Mouse (Mus musculus): ENCODE data around the gene Bicral.
"Not testable (repeated sequence)": the region's sequence is repeated elsewhere in the genome, so short reads cannot be mapped to it uniquely, and the experiment has no call there.

Gene Bicral

DNA sequence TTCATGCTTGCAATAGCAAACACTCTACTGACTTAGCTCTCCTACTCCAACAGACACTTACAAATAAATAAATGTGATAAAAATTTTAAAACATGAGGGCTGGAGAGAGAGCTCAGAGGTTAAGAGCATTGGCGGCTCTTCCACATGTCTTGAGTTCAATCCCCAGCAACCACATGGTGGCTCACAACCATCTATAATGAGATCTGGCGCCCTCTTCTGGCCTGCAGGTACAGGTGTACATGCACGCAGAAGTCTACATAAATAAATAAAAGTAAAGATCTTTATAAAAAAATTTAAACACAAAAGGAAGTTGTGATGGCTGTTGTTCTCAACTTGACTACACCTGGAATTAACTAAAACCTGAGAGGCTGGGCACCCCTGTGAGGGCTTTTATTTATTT, 17.3 kb upstream of the Bicral start:
- no peak for DNase-seq (ENCODE audit: low spot score)

DNA sequence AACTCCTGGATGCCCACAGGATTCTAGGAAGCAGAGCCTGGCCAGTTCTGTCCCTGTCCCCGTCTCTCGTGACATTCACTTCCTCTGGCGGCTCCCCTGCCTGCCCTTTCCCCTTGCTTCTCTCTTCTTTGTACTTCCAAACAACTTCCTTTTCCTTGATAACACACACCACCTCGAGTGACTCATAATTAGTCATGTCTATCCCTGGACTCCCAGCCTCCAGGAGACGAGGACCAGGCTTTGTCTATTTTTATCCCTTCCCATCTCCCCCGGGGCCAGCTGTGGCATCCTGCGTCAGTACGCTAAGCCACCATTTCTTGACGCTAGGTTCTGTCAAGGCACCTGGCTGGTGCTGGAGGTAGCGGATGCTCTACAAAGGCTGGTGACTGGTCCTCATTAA, 15.9 kb upstream of the Bicral start:
- DNase-seq (ENCODE audit: low spot score), result no peak

DNA sequence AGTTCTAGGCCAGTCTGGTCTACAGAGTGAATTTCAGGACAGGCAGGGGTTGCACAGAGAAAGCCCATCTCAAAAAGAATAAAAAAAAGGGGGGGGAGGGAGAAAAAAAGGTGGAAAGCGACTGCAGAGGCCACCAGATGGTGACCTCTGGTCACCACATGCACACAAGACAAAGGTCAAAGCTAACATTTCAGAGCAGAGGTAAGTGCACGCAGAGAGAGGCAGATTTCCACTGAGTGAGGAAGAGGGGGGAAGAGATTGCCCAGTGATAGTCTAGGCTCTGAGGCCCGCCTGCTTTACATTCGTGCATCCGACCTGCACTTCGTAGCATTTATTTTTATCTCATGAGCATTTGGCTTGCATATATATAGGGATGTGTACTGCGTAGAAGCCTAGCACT, 14.5 kb upstream of the Bicral start:
- DNase-seq (ENCODE audit: low spot score), result no peak

DNA sequence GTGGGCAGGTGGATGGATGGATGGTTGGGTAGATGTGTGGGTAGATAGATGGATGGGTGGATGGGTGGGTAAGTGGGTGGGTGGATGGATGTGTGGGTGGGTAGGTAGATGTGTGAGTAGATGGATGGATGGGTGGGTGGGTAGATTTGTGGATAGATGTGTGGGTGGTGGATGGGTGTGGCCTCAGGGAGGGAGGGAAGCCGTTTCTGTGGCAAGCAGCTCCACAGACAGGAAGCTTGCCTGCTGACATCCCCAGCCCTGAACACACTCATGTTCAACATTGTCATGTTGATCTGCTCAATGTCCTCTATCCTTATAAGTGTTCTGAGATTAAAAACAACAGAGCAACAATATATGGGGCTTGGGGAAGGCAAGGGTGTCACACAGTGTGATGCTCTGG, 12.6 kb upstream of the Bicral start:
- no peak for DNase-seq (ENCODE audit: low spot score)

DNA sequence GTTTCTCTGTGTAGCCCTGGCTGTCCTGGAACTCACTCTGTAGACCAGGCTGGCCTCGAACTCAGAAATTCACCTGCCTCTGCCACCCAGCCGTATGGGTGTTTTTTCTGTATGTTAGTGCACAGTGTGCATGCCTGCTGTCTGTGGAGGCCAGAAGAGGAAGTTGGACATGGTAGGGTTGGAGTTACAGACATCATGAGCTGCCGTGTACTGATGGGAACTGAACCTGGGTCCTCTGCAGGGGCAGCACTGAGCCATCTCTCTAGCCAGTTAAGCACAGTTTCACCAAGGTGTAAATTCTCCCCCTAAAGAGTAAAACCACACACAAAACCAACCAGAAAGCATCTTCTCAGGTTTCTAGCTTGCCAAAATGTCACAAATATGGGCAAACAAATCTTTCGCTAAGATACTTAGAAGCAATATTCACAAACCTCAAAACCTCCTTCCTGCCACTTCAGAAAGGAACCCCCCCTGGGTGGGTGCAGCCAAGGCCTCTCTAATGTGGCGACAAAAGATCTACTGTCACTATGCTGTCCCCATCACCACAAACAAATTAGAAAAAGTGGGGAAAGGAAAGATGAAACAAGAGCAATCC, 12.0 kb upstream of the Bicral start:
- no peak for DNase-seq (ENCODE audit: low spot score)

DNA sequence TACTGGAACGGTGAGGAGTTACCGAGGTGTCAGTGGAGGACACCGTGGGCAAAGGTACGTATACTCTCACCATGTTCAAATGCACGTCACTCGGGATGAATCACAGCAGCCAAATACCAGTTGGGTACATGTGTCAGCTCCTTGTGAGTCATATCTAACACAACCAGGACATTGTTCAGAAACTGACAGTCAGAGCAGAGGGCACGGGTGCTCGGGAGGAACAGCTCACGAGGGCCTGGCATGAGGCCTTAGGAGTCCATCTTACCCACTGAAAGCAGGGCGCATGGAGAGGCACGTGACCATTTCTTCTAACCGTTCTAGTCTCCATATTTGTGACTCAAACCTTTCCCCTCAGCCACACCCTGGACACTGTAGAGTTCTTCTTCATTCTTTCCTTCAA, 8.6 kb upstream of the Bicral start:
- no peak for DNase-seq (ENCODE audit: low spot score)

DNA sequence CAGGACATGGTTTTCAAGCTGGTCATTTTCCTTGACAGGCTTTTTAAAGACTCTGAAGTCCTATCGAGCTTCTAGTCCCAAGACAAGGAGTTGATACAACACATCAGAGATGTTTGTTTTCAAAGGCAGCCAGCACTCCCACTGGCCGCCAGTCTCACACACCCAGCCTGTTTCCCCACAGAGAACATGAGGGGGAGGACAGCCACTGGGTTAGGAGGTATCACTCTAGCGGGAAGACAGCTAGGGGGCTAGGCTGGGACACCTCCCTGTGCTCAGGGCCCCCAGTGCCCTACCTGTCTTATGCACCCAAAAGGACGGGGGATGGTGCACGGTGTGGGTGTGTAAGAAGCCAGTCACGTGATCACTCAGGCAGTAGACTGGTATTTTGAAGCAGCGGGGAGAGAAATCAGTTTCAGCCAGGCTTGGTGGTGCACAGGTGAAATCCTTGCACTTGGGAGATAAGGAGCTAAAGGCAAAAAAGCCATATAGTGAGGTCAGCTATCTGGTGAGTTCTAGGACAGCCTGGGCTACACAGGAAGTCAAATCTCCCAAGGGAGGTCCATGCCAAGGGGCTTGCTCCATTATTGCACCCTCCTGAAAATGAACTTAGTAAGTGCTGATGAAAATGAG, 6.4 kb upstream of the Bicral start:
- DNase-seq (ENCODE audit: low spot score), result no peak

DNA sequence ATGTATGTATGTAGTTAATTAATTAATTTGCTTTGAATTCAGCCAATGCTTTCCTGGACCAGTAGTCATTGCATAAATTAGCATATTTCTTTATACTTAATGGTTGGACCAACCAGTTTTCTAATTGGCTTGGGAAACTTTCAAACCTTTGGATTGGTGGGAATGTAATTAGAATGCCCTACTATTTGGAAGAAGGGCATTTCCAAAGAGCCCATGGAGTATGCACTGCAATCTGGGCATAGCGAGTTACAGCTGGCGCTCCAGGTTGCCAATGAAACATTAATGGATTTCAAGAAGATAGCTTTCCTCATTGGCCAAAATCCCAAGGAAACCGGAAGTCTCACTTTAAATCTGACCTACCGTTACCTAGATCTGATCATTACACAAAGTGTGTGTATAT, 1.8 kb upstream of the Bicral start:
- DNase-seq (ENCODE audit: low spot score), result no peak

DNA sequence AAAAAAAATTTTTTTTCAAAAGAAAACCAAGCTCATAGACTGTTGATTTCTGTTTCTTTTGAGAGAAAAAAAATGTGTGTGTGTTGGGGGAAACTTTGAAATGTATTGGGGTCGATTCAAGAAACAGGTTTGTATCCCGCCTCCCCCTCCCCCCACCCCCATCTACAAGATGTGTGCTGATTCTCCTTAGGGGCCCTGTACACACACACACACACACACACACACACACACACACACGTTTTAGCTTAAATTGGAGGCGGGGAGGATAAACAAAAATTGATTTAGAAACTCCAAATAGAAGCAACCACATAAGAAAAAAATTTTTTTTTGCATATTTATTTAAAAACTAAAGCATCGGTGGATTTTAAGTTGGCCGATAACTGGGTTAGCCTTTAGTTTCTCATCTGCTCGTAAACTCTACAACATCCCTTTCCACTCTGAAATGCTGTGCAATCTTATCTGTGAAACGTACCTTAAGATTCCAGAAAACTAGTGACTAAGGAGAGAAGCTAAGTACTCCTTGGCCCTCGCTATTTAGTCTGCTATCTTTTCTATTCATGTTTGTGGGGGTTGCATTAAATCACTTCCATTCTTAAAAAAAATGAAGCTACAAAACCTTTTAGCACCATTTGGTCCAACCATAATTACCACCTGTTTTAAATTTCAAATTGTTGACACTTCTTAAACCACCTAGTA, 615 bp upstream of the Bicral start:
- no peak for DNase-seq (ENCODE audit: low spot score)

DNA sequence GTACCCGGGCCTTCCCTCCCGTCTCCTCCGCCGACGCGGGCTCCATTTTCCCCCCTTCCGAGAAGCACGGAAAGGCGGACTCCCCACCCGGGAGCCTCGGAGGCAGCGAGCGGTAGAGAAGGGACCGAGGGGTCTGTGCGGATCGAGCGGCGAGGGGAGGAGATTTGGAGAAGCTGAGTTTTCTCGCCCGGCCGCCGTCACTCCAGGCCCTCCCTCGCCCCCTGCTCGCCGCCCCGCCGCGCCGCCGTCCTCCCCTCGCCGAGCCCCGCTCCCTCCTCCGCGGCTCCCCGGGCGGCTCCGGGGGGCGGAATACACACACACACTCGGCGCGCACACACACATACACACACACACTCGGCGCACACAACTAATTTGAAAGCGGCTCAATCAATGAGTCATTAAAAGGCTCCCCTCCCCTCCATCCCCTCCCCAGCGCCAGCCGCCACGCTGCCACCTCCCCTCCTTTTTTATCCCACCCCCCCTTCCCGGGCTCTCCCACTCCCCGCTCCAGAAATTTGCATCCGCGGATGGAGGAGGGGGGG, 850 bp downstream of the Bicral start:
- DNase-seq (ENCODE audit: low spot score), result peak; percentile 71

DNA sequence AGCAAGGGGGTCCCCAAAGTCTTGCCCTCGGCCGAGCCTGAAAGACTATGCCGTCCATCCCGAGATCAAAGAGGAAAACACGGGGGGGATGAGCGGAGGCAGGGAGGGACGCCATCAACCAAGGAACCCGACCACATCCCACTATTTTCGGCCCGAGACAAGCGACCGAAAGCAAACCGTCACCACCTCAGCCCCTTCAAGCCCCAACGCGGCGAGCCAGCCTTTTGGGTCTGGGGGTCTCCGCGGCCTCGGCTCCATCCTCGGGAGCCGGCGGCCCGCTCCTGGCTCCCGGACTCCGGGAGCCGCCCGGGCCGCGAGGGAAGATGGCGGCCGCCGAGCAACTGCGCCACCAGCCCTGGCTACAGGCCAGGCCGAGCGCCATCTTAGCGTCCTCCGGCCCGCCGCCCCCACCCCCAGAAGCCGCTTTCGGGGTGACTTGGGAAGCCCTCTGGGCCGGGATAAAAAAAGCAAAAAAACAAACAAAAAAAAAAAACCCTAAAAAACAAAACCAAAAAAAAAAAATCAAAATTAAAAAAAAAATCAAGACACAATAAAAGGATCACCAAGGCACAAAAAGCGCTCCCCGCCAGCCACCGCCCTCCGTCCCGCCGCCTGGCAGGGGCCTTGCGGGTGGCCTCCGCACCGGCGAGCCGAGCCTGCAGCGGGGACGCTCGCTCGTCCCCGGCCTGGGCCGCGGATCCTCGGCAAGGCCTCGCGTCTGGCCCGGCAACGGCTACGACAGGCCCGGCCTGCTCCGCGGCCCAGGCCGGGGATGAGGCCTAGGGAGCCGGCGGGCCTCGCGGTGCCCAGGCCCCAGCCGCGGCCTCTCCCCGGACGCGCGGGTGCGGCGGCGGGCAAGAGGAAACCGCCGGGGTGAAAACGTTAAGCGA, 1.6 kb downstream of the Bicral start:
- peak; percentile 62 for DNase-seq (ENCODE audit: low spot score)

DNA sequence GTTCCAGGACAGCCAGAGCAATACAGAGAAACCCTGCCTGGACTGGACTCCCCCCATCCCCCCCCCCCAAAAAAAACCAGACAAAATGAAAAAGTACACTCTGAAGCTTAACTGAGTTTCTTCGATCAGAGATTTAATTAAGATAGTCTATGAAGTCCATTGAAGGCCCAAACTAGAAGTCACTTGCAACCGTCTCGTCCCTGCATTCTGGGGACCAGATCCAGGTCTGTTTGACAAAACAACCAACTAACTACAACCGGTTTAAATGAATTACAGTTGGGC, 2.2 kb downstream of the Bicral start:
- DNase-seq (ENCODE audit: low spot score), result no peak

DNA sequence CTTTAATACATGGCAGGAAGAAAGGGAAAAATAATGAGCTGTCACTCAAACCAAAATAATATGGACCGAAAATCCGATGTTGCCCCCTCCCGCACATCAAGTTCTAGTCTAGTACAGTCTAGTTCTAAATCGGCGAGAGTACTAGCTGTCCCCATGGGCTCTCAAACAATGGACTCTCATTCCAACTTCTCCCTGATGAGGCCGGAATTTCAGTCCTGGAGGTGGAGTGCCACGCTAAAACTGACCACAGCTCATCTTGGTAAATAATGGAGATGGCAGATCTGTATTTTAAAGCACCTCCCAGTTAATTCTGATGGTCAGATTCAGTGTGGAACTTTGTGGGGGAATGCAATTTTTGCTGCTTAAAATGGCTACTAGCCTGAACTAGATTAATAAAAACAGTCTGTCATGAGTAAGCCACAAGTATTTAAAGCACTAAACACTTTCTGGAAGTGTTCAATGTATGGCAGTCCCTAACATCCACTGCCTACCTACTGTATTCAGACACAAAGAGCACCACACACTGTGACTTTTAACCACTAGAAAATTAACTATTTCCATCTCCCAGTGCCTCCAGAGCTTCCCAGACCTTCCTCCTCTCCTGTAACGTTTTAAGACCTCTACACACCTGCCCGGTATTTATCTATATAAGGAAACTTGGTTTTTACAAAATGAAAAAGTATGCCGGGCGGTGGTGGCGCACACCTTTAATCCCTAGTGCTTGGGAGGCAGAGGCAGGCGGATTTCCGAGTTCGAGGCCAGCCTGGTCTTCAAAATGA, 2.8 kb downstream of the Bicral start:
- DNase-seq (ENCODE audit: low spot score), result no peak

DNA sequence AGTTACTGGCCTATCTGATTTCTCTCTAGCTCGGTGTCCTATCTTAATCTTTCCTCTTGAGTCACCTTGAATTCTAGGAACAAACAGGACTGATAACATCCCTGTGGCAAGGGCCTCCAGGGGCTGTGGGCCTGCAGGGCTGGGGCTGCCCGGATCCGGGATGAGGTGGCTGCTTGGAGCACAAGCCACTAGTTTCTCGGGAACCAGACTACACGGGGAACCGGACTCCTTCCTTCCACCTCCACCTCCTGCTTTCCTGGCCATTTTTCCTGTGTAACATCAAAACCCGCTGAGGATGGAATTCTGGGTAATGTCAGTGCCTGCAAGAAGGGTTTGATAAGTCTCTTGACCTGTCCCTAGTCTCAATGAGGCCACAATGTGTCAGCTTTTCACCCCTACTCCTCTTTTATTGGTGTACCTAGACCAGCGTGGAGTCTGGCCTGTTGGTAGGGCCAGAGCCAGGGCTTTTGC, 3.6 kb downstream of the Bicral start:
- no peak for DNase-seq (ENCODE audit: low spot score)

DNA sequence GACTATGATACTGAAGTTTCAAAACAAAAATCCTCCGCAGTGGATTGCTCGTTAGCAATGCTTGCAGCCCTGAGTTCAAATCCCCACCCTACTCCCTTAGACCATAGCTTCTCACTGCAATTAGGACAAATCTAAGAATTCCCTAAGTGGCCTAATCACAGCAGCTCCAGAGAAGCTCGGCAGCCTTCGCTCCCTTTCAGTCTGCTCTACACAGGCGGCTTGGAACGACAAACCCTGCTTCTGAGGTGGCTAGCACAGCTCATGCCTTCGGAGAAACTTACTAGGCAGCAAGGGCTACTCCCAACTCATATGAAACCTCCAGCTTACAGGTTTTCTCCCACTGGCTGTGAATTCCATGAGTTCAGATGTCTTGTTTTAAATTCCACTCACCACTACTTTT, 4.2 kb downstream of the Bicral start:
- no peak for DNase-seq (ENCODE audit: low spot score)

DNA sequence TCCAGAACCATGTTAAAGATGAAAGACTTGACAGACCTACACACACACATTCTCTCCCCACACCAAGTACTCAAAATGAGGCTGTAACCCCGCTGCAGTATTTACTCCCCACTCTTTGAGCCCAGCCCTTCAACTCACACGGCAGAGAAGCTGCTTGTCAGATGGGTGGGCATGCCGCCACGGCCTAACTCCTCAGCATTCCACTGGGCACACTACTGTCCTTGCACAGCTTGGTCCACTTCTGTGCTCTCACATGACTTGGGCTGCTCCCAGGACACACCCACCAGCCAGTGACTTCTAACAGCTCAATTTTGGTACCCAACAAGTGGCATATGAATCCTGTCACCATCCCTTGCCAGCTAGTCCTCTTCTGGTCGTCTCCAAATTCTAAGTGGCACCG, 5.0 kb downstream of the Bicral start:
- no peak for DNase-seq (ENCODE audit: low spot score)

DNA sequence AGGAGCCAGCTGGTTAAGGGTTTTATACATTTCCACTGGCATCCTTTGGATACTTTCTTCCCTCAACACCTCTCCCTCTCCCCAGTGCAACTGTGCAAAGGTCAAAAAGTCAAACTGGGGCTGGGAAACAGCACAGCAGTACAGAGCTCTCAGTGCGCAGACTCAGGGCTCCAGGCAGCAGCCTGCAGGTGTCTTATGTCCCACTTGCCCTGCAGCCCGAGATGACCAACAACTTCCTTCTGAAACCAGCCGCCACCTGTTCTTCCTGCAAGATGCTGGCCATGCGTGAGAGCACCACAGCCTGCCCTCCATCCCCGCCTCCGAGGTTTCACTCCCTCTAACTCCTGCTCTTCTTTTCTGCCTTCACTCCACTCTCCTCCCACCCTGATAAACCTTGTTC, 5.6 kb downstream of the Bicral start:
- no peak for DNase-seq (ENCODE audit: low spot score)

DNA sequence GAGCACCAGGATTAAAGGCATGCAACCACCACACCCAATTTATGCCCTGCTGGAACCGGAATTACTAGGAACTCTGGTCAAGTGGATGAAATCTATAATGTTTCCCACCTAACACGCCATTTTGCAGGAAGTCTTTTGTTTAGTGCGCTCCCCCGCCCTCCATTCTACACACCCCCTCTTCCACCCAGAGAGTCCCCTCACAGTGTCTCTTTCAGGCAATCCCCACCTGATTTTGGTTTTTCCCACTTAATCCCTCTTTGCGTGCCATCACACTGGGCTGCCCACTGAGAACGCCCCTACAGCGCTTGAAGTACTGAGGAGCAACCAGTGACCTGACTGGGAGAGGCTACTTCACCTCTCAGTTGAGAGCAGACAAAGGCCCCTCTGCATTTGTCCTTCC, 11.1 kb downstream of the Bicral start:
- DNase-seq (ENCODE audit: low spot score), result no peak

DNA sequence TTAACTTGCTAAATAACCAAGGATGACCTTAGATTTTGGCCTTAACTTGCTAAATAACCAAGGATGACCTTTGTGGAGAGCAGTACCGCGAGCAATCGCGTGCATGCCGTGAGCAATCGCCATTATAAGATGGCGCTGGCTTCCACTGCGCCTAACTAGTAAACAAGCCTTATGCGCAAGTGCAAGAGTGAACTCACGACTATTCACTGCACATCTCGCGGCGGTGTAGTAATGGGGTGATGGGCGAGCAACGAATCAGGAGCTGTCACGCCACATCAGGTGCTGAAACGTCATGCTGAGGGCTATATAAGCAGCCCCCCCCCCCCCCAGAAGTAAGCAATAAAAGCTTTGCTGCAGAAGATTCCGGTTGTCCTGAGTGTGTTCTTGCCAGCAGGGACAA, 11.7 kb downstream of the Bicral start:
- DNase-seq (ENCODE audit: low spot score), result not testable (repeated sequence)

DNA sequence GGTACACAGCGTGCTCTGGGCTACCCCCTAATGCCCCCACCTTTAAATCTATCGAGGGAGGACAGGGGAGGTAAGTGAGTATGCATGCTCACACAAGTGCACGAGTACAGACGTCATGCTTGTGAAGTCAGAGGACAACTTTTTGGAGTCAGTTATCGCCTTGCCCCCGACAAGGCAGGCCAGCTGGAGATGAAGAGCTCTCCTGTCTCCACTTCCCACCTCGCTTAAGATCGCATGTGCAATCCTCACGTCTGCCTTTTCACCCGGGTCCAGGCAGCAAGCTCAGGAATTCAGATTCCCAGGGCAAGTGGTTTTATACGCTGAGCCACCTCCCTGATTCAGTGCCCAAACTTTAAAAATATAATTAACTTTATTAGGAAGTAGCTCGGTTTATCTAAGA, 13.0 kb downstream of the Bicral start:
- DNase-seq (ENCODE audit: low spot score), result no peak

DNA sequence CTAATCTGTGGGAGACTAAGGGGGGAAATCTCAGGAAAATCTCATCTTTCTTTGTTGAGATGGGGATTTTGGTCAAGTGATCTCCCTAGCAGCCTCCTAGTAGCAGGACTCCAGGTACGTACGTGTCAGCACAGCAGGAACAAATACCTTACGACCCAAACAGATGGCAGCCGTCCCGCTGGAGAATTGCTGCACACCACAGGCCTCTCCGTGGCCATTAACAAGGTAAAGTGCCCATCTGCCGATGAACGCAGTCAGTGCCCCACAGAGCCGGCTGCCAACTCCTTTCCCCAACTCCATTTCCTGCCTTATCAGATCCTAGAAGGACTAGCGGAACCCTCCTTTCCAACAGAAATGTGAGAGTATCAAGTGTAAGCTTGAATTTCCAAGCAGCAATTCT, 13.5 kb downstream of the Bicral start:
- no peak for DNase-seq (ENCODE audit: low spot score)

DNA sequence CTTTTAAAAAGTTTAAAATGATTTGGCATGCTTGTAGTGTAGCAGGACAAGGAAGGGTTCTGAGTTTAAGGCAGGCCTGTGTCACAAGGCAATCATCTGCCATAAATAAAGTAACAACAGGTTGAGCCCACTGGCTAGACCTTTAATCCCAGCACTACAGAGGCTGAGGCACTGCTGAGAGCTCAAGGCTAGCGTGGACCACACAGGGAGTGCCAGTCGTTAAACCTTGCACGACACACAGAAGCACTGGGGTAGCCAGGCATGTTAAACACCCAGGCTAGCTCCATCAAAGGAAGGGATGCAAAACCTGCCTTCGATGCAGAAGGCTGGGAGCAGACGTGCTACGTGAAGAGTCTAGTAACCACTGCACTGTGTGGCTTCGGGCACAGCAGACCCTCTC, 14.6 kb downstream of the Bicral start:
- no peak for DNase-seq (ENCODE audit: low spot score)

All from ovary, postnatal 10 days (tissue).